Mouse (Mus musculus) kidney, adult 2 months (tissue): ENCODE data around the gene Med15. TPM values are rescaled to one million over a fixed set of nuclear protein-coding genes. Genes with fewer than 3 reads are reported as not detected.
A peak's percentile ranks its signal among the peaks of the same experiment; 100 is the strongest.
"Not testable (repeated sequence)": the region's sequence is repeated elsewhere in the genome, so short reads cannot be mapped to it uniquely, and the experiment has no call there.

Source experiments
- DNase-seq: peaks from one replicate; pipeline ENCODE4 v3.0.0; 2021
- H3K27ac ChIP-seq: fragments of 200-500 bp; 2 replicates; pipeline ENCODE4 v1.5.1; 2012; ENCODE audit warnings: low read depth, low read length, control low read depth, inconsistent platforms; ENCODE audit not compliant: insufficient read depth
- H3K27me3 ChIP-seq: fragments of 200-500 bp; replicated peaks from 2 replicates; pipeline ENCODE4 v1.6.1; 2012; ENCODE audit warnings: mild to moderate bottlenecking, moderate library complexity, low read length, inconsistent platforms; ENCODE audit not compliant: control insufficient read depth, insufficient read depth
- H3K36me3 ChIP-seq: fragments of 200-500 bp; 2 replicates; pipeline ENCODE4 v1.6.1; 2012; ENCODE audit warnings: mild to moderate bottlenecking, moderate library complexity, low read length, inconsistent platforms; ENCODE audit not compliant: control insufficient read depth, insufficient read depth
- H3K4me1 ChIP-seq: fragments of 200-500 bp; 2 replicates; pipeline ENCODE4 v1.6.1; 2011; ENCODE audit warnings: low read length; ENCODE audit not compliant: control insufficient read depth, insufficient read depth
- H3K4me3 ChIP-seq: fragments of 200-500 bp; 2 replicates; pipeline ENCODE4 v1.5.1; 2011; ENCODE audit warnings: mild to moderate bottlenecking, low read depth, low read length, control low read depth; ENCODE audit not compliant: insufficient read depth
- CTCF ChIP-seq: fragments of 200-500 bp; conservative IDR thresholded peaks from 2 replicates; pipeline ENCODE4 v1.5.1; 2011; ENCODE audit warnings: low read depth, mild to moderate bottlenecking, control low read depth, low read length, moderate library complexity, mixed read lengths; ENCODE audit not compliant: insufficient read depth, insufficient read length
- POLR2A ChIP-seq: fragments of 200-500 bp; IDR thresholded peaks from one replicate; pipeline ENCODE4 v1.6.1; 2011; ENCODE audit warnings: low read depth, low read length, control low read depth
- WGBS: fragments of 180-500 bp; shearing (Covaris S2); methylation state at CpG from one replicate; pipeline ENCODE4 v1.1.7; 2018; 5-methylcytosine and 5-hydroxymethylcytosine counted together
- polyA plus RNA-seq: library from polyadenylated mRNA; depleted of rRNA; stranded (reverse); fragments of >200 nt; gene quantifications from 2 replicates; pipeline ENCODE4 v1.2.3, GENCODE M21; 2012; rRNA removed

Gene Med15
- polyA plus RNA-seq, 1 experiment = 48.6 TPM

DNA sequence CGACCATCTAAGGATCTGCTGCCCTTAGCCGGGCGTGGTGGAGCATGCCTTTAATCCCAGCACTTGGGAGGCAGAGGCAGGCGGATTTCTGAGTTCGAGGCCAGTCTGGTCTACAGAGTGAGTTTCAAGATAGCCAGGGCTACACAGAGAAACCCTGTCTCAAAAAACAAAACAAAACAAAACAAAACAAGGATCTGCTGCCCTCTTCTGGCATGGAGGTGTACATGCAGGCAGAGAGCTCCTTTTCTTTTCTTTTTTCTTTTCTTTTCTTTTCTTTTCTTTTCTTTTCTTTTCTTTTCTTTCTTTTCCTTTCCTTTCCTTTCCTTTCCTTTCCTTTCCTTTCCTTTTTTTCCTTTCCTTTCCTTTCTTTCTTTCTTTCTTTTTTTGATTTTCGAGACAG, 118.0 kb downstream of the Med15 start:
- not testable (repeated sequence) for H3K36me3 ChIP-seq, H3K27ac ChIP-seq, H3K27me3 ChIP-seq, H3K4me1 ChIP-seq, H3K4me3 ChIP-seq, DNase-seq
- WGBS = 91% methylated on average over 6 of the region's 6 CpGs
- TF ChIP-seq CTCF = peak; percentile 27; the same call in 1 of the 2 replicates

DNA sequence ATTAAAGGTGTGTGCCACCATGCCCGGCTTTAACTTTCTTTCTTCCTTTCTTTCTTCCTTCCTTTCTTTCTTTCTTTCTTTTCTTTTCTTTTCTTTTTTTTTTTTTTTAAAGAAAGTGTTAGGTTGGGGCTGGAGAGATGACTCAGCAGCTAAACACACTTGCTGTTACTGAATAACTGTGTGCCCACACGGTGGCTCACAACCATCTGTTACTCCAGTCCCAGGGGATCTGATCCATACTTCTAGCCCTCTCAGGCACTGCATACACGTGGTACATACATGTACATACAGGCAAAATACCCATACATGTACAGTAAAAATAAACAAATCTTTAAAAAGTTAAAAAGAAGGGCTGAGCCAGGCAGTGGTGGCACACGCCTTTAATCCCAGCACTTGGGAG, 121.3 kb downstream of the Med15 start:
- no peaks in the 10 kb centered on the region for H3K27me3 ChIP-seq
- H3K4me1 ChIP-seq = no peaks in the 10 kb centered on the region
- DNase-seq = no peak
- H3K4me3 ChIP-seq = no peak overlapping the region
- no peak for TF ChIP-seq CTCF
- TF ChIP-seq POLR2A = no peak
- 62% methylated on average over 4 of the region's 4 CpGs for whole genome bisulfite sequencing
- H3K36me3 ChIP-seq = no peaks in the 10 kb centered on the region
- no peak overlapping the region for H3K27ac ChIP-seq

DNA sequence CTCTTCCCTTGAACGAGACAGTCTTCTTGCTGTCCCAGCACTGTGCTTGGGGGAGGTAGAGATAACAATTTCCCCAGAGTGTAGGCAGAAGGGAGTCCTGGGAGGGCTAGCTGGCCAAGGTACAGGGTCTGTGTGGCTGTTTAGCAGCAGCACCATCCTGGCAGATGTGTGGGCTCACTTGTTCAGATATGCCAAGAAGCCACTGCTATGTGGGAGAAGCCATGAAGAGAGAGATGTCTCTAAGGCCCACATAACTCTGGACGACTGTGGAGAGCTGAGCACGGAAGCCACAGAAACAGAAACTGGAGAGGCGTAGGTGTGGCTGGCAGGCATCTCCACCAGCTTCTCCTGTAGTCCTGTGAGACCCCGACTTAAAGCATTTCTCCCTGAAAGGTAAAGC, 127.0 kb downstream of the Med15 start:
- Histone ChIP-seq H3K36me3 (no peaks in the 10 kb centered on the region), H3K27me3 (no peaks in the 10 kb centered on the region), H3K4me3 (no peak overlapping the region), H3K4me1 (no peaks in the 10 kb centered on the region), H3K27ac (no peak overlapping the region)
- TF ChIP-seq CTCF (no peak), POLR2A (no peak)
- 71% methylated on average over 5 of the region's 5 CpGs for WGBS
- no peak for DNase-seq

DNA sequence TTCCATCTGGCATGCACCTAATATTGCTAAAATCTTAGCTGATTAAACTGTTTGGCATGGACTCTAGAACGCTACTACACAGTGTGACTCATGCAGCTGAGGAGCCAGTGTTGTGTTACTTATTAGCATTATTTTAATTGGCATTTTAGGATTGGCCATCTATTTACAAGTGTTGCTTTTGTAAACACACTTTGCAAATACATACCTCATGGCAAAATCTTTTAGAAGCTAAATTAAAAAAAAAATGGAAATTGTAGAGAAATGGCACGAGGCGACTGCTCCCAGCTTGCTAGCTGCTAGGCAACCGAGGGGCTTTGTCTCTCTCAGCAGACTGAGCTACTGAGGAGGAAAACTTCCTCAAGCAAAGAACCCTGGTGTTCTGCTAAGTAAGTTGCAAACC, 127.8 kb downstream of the Med15 start:
- Histone ChIP-seq H3K27me3 (no peaks in the 10 kb centered on the region), H3K4me1 (no peaks in the 10 kb centered on the region), H3K27ac (no peak overlapping the region), H3K4me3 (no peak overlapping the region), H3K36me3 (no peaks in the 10 kb centered on the region)
- TF ChIP-seq CTCF = no peak
- no peak for TF ChIP-seq POLR2A
- WGBS = 63% methylated on average over 4 of the region's 4 CpGs
- DNase-seq = no peak

Other genes with a start within 250 kb of the Med15 start
- gene Aifm3, start 243.3 kb downstream of the Med15 start, polyA plus RNA-seq = 11.7 and 14.8 TPM in 2 replicates
- 295 and 386 TPM in 2 replicates for gene Lztr1, start 224.2 kb downstream of the Med15 start, polyA plus RNA-seq
- gene Thap7, start 201.8 kb downstream of the Med15 start, polyA plus RNA-seq = 103 and 115 TPM in 2 replicates
- gene Lrrc74b, start 171.6 kb downstream of the Med15 start, polyA plus RNA-seq = 0.05 and 0.11 TPM in 2 replicates
- 0.86 and 1.1 TPM in 2 replicates for gene P2rx6, start 171.0 kb downstream of the Med15 start, polyA plus RNA-seq
- gene Slc7a4, start 149.7 kb downstream of the Med15 start, polyA plus RNA-seq = 8.1 and 9.1 TPM in 2 replicates
- 53.0 and 53.8 TPM in 2 replicates for gene Smpd4, start 113.5 kb downstream of the Med15 start, polyA plus RNA-seq
- gene Ccdc74a, start 86.4 kb downstream of the Med15 start, polyA plus RNA-seq = 0.42 and 1.0 TPM in 2 replicates
- gene Klhl22, start 26.7 kb upstream of the Med15 start, polyA plus RNA-seq = 50.9 and 69.4 TPM in 2 replicates
- 26.8 and 38.2 TPM in 2 replicates for gene Scarf2, start 64.4 kb upstream of the Med15 start, polyA plus RNA-seq
- 6.2 and 7.9 TPM in 2 replicates for gene B830017H08Rik, start 100.2 kb upstream of the Med15 start, polyA plus RNA-seq
- gene Car15, start 105.5 kb upstream of the Med15 start, polyA plus RNA-seq = 372 and 440 TPM in 2 replicates
- gene Gm20518, start 158.8 kb upstream of the Med15 start, polyA plus RNA-seq = 7.7 and 10.3 TPM in 2 replicates
- 0.12 and 0.14 TPM in 2 replicates for gene Tssk1, start 161.3 kb upstream of the Med15 start, polyA plus RNA-seq
- 99.8 and 127 TPM in 2 replicates for gene Dgcr2, start 165.7 kb upstream of the Med15 start, polyA plus RNA-seq
- 0.05 and 0.27 TPM in 2 replicates for gene Tssk2, start 165.7 kb upstream of the Med15 start, polyA plus RNA-seq
- gene Ess2, start 178.5 kb upstream of the Med15 start, polyA plus RNA-seq = 14.2 and 16.2 TPM in 2 replicates
- not detected in 2 replicates for gene Gsc2, start 182.2 kb upstream of the Med15 start, polyA plus RNA-seq
- gene Slc25a1, start 195.3 kb upstream of the Med15 start, polyA plus RNA-seq = 300 and 304 TPM in 2 replicates
- not detected in 2 replicates for gene Vpreb2, start 247.5 kb upstream of the Med15 start, polyA plus RNA-seq